Comparison of ENCODE assay signal across 19 mouse cellular contexts in genomic region chr15:88943896-88944551, GRCm38 (mm10). TPM values are rescaled to one million over a fixed set of nuclear protein-coding genes. Genes with fewer than 3 reads are reported as not detected.
A peak's percentile ranks its signal among the peaks of the same experiment; 100 is the strongest.
DNase-seq lines count a peak whose midpoint lies in the region; ATAC-seq lines count a peak whose summit lies in the region.
"Had no signal": no experiment of that assay in that cellular context is flagged by ENCODE, and none has a peak within 500 bp of the region (broad histone marks: within the 10 kb centered on the region; RNA-seq: fewer than 3 reads in every experiment).

No protein-coding gene starts in this region.

- intact Hi-C loops in heart, postnatal 25 days (cut with DNase I): no loop called here

- no peaks in the 10 kb centered on the region for H3K27me3 ChIP-seq in heart, embryonic 13.5 days (replicated peaks)
- H3K27me3 ChIP-seq: embryonic facial prominence, embryonic 12.5 days; forebrain, embryonic 13.5 days; midbrain, embryonic 12.5 days had no signal

- no peaks in the 10 kb centered on the region for H3K9me3 ChIP-seq in heart, embryonic 13.5 days
- H3K9me3 ChIP-seq: embryonic facial prominence, embryonic 12.5 days; forebrain, embryonic 13.5 days; midbrain, embryonic 12.5 days had no signal

- H3K27ac ChIP-seq in heart, embryonic 13.5 days (replicated peaks): 0 out of 2 replicates have a peak overlapping the region, but pooled peaks have one; percentile 70
- H3K27ac ChIP-seq: embryonic facial prominence, embryonic 12.5 days; forebrain, embryonic 13.5 days; gastrocnemius, adult 2 months; kidney, postnatal 0 days; midbrain, embryonic 12.5 days had no signal

- H3K4me2 ChIP-seq in heart, embryonic 13.5 days: no peak overlapping the region
- H3K4me2 ChIP-seq: embryonic facial prominence, embryonic 12.5 days; forebrain, embryonic 13.5 days; midbrain, embryonic 12.5 days had no signal

- no peak overlapping the region for H3K9ac ChIP-seq in heart, embryonic 13.5 days
- H3K9ac ChIP-seq: embryonic facial prominence, embryonic 12.5 days; forebrain, embryonic 13.5 days; liver, postnatal 0 days; midbrain, embryonic 12.5 days had no signal

- no peaks in the 10 kb centered on the region for H3K36me3 ChIP-seq in heart, embryonic 13.5 days
- H3K36me3 ChIP-seq: embryonic facial prominence, embryonic 12.5 days; midbrain, embryonic 12.5 days had no signal

- H3K4me1 ChIP-seq in heart, embryonic 13.5 days: peaks cover 14% of the 10 kb centered on the region
- H3K4me1 ChIP-seq: embryonic facial prominence, embryonic 12.5 days; forebrain, embryonic 13.5 days; midbrain, embryonic 12.5 days had no signal

- 67% methylated on average over 5 of the region's 5 CpGs for WGBS in heart, embryonic 13.5 days

- ATAC-seq in heart, embryonic 13.5 days (ENCODE audit: extremely low read depth, insufficient number of reproducible peaks, low FRiP score, low TSS enrichment): no peak
- ATAC-seq: forebrain, embryonic 13.5 days; liver, postnatal 0 days had no signal

- no peak overlapping the region for H3K4me3 ChIP-seq in heart, embryonic 13.5 days
- H3K4me3 ChIP-seq: embryonic facial prominence, embryonic 12.5 days; forebrain, embryonic 13.5 days; gastrocnemius, adult 2 months; midbrain, embryonic 12.5 days had no signal

- DNase-seq in heart, postnatal 25 days (ENCODE audit: low spot score): no peak
- peak; percentile 8 for DNase-seq in right cerebral cortex, adult 18-20 months
- DNase-seq in right cerebral cortex, postnatal 36 days (ENCODE audit: low spot score in 2 of 2): no peak
- DNase-seq in fibroblast of lung, adult 2 months (ENCODE audit: low read depth): peak; percentile 90
- peak; percentile 34 for DNase-seq in telencephalon, adult 2 months (ENCODE audit: low read depth, low spot score)
- DNase-seq in kidney, adult 9 months: no peak
- no peak for DNase-seq in liver
- DNase-seq: cerebellum, adult 9-10 months; gastrocnemius, adult 2 months; liver, postnatal 0 days had no signal

RNA-seq across cellular contexts. Expression of gene Ttll8, which starts 10.2 kb away (rescaled TPM):
- not detected in 2 replicates for polyA plus RNA-seq in heart, embryonic 13.5 days (2015; fragmentation: Nextera tagmentation; extraction: Ambion mirVana)
- total RNA-seq in heart, postnatal 25 days (2021): not detected
- total RNA-seq: gastrocnemius, adult 2 months; heart, adult 8-10 months; hematopoietic stem cell, adult 5-6 weeks had no signal
- polyA plus RNA-seq: embryonic facial prominence, embryonic 12.5 days; forebrain, embryonic 13.5 days; intestine, embryonic 14.5 days; kidney, postnatal 0 days; limb, embryonic 11.5 days; liver, postnatal 0 days; midbrain, embryonic 12.5 days had no signal

RNA-seq across cellular contexts. Expression of gene Mlc1, which starts 34.8 kb away (rescaled TPM):
- 0.05 TPM in 1 of 2 replicates, not detected in the other for polyA plus RNA-seq in heart, embryonic 13.5 days (2015; fragmentation: Nextera tagmentation; extraction: Ambion mirVana)
- not detected for total RNA-seq in heart, postnatal 25 days (2021)
- total RNA-seq: gastrocnemius, adult 2 months; heart, adult 8-10 months; hematopoietic stem cell, adult 5-6 weeks had no signal
- polyA plus RNA-seq: intestine, embryonic 14.5 days; limb, embryonic 11.5 days; liver, postnatal 0 days had no signal

RNA-seq across cellular contexts. Expression of gene Mov10l1, which starts 38.7 kb away (rescaled TPM):
- 62.8 and 67.4 TPM in 2 replicates for polyA plus RNA-seq in heart, embryonic 13.5 days (2015; fragmentation: Nextera tagmentation; extraction: Ambion mirVana)
- 10 to 100 TPM; 76.7 to 85.6 TPM for total RNA-seq in heart, postnatal 25 days (2021)
- total RNA-seq: gastrocnemius, adult 2 months; hematopoietic stem cell, adult 5-6 weeks had no signal
- polyA plus RNA-seq: forebrain, embryonic 13.5 days; intestine, embryonic 14.5 days; kidney, postnatal 0 days; limb, embryonic 11.5 days; liver, postnatal 0 days; midbrain, embryonic 12.5 days had no signal

Comparison
In these comparisons a context has a peak if more than half of its experiments do, and no peak if none do; other contexts are left out.
1. DNase-seq: peak in right cerebral cortex, adult 18-20 months (single experiment), fibroblast of lung, adult 2 months (single experiment) and telencephalon, adult 2 months (single experiment); none in heart, postnatal 25 days (single experiment), right cerebral cortex, postnatal 36 days (0 of 2), kidney, adult 9 months (single experiment) and liver (single experiment).